Mouse (Mus musculus) heart, embryonic 16.5 days (tissue): Measurements from ENCODE around the gene Rfx4. TPM values are rescaled to one million over a fixed set of nuclear protein-coding genes. Genes with fewer than 3 reads are reported as not detected.

Source experiments
- ATAC-seq: fragments of 200-750 bp; cut with Nextera tagmentation; replicated peaks from 2 replicates; pipeline ENCODE4 v1.8.0; 2017; ENCODE audit warnings: moderate number of reproducible peaks; ENCODE audit not compliant: insufficient read depth, low FRiP score; ENCODE audit errors: extremely low read depth
- H3K27ac ChIP-seq: fragments of 300-500 bp; sonication (generic); 2 replicates; pipeline ENCODE4 v1.5.1; 2014; ENCODE audit warnings: mild to moderate bottlenecking, low read length, control low read depth, moderate library complexity
- H3K27me3 ChIP-seq: fragments of 300-500 bp; sonication (generic); 2 replicates; pipeline ENCODE4 v1.6.1; 2014; ENCODE audit warnings: low read length, mixed read lengths; ENCODE audit not compliant: control insufficient read depth, insufficient read depth
- H3K36me3 ChIP-seq: fragments of 300-500 bp; sonication (generic); 2 replicates; pipeline ENCODE4 v1.6.1; 2014; ENCODE audit not compliant: control insufficient read depth, insufficient read depth
- H3K4me1 ChIP-seq: fragments of 300-500 bp; sonication (generic); 2 replicates; pipeline ENCODE4 v1.6.1; 2014; ENCODE audit warnings: low read length, mixed read lengths; ENCODE audit not compliant: control insufficient read depth, insufficient read depth
- H3K4me2 ChIP-seq: fragments of 300-500 bp; sonication (generic); 2 replicates; pipeline ENCODE4 v1.6.1; 2014; ENCODE audit warnings: low read depth, mild to moderate bottlenecking, control low read depth, low read length
- H3K4me3 ChIP-seq: fragments of 300-500 bp; sonication (generic); 2 replicates; pipeline ENCODE4 v1.5.1; 2014; ENCODE audit warnings: mild to moderate bottlenecking, control low read depth, low read length
- H3K9ac ChIP-seq: fragments of 300-500 bp; sonication (generic); 2 replicates; pipeline ENCODE4 v1.6.1; 2014; ENCODE audit warnings: low read length, control low read depth
- H3K9me3 ChIP-seq: fragments of 300-500 bp; sonication (generic); replicated peaks from 2 replicates; pipeline ENCODE4 v1.6.1; 2016; ENCODE audit warnings: low read length; ENCODE audit not compliant: control insufficient read depth
- WGBS: fragments of 180-500 bp; shearing (Covaris S2); extraction: QIAGEN DNeasy Blood & Tissue Kit; methylation state at CpG from one replicate; pipeline ENCODE4 v1.1.7; 2014; 5-methylcytosine and 5-hydroxymethylcytosine counted together
- polyA plus RNA-seq: library from polyadenylated mRNA; unstranded; fragments of >200 nt; fragmentation: Nextera tagmentation; extraction: Ambion mirVana; gene quantifications from 2 replicates; pipeline ENCODE4 v1.2.1, GENCODE M21; 2015

The Rfx4 gene
- polyA plus RNA-seq, result 0.04 TPM in 1 of 2 replicates, not detected in the other

DNA sequence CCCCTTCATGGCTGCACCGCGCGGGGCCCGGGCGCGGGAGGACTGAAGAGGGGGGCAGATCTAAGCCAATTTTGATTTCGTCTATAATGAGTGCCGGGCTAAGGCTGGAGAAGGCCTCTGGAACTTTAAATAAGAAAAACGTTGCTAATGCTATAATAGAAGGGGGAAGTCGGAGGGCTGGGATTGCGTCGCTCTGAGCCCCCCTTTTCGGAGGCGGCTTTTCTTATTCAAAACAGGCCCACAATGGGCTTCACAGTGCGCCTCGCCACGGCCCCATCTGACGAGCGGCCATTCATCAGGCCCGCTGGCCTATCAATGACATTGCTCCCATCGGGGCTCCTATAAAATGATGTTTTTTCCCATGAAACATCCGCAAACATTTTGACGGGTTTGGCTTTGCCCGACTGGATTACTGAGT is at the start of gene Rfx4:
Rfx4 (plus strand) TSS at position 277 of the 418 bp plus-strand sequence.
- Histone ChIP-seq H3K9me3 (no peaks in the 10 kb centered on the region), H3K9ac (no peak within 1 kb of the TSS), H3K27me3 (peaks cover 90% of the 10 kb centered on the region), H3K36me3 (no peaks in the 10 kb centered on the region), H3K27ac (no peak within 1 kb of the TSS), H3K4me3 (peak within 1 kb of the TSS; percentile 45), H3K4me1 (peaks cover 31% of the 10 kb centered on the region), H3K4me2 (peak within 1 kb of the TSS; percentile 65)
- no peak for ATAC-seq
- 1% methylated on average over 24 of the region's 24 CpGs for WGBS

GRCm38 (mm10) chr10:84706543-84706942 is 49.3 kb upstream of the Rfx4 start:
- Histone ChIP-seq H3K27me3 (no peaks in the 10 kb centered on the region), H3K4me1 (peaks cover 16% of the 10 kb centered on the region), H3K9ac (no peak overlapping the region), H3K9me3 (no peaks in the 10 kb centered on the region), H3K36me3 (peaks cover 10% of the 10 kb centered on the region; the same call in 1 of the 2 replicates), H3K27ac (no peak overlapping the region; the same call in 1 of the 2 replicates), H3K4me3 (no peak overlapping the region), H3K4me2 (no peak overlapping the region)
- 60% methylated on average over 8 of the region's 8 CpGs for WGBS
- ATAC-seq, result no peak

DNA sequence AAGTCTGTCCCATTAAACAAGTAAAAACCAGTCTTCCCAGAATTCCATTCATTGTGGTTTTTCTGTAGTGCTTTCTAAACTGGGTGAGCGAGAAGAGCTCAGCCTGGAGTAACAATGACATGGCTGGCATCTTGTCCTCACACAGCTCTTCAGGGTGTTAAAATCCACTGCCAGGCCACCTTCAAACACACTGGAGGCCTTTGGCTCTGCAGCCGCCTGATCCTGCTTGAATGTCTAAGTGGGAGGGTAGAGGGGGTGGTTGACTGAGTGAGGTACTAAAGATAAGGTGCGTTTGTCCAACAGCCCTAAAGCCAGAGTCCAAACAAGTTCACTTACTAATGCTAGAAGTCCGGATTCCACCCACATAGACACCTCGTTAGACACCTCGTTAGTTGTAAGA is 48.6 kb upstream of the Rfx4 start:
- Histone ChIP-seq H3K27me3 (no peaks in the 10 kb centered on the region), H3K4me2 (no peak overlapping the region)
- peak; percentile 67 for ATAC-seq

GRCm38 (mm10) chr10:84707752-84708530 is 47.9 kb upstream of the Rfx4 start:
- H3K36me3 ChIP-seq, result peaks cover 5% of the 10 kb centered on the region; the same call in 1 of the 2 replicates
- no peaks in the 10 kb centered on the region for H3K27me3 ChIP-seq
- ATAC-seq, result no peak
- peaks cover 26% of the 10 kb centered on the region for H3K4me1 ChIP-seq
- H3K9ac ChIP-seq, result no peak overlapping the region
- H3K9me3 ChIP-seq, result no peaks in the 10 kb centered on the region
- H3K4me3 ChIP-seq, result no peak overlapping the region
- H3K27ac ChIP-seq, result no peak overlapping the region
- no peak overlapping the region for H3K4me2 ChIP-seq
- 61% methylated on average over 14 of the region's 14 CpGs for WGBS

More for the DNA sequence above, 48.6 kb upstream of the Rfx4 start:
- Histone ChIP-seq H3K27ac (peak overlapping the region; percentile 62), H3K4me3 (no peak overlapping the region), H3K9ac (no peak overlapping the region), H3K36me3 (peaks cover 5% of the 10 kb centered on the region; the same call in 1 of the 2 replicates), H3K4me1 (peaks cover 19% of the 10 kb centered on the region), H3K9me3 (no peaks in the 10 kb centered on the region)
- WGBS, result 33% methylated on average over 6 of the region's 6 CpGs

DNA sequence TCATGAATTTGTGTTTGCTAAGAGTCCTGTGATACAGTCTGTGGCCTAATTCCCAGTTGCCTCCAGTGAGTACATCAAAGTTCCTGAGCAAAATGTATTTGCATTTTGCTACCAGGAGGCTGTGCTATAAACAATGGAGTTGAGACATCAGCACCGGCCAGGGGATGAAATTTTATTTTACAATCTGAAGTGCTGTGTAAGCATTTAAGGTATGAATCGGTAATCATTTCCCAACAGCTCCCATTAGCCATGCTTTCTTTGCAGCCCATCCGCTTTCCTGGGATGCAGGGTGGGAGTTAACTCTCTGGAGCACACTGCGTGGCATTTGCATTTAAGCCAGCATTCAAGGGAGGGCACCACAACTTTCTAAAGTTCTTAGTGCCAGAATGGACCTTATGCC is 45.7 kb upstream of the Rfx4 start:
- H3K27me3 ChIP-seq, result no peaks in the 10 kb centered on the region
- H3K36me3 ChIP-seq, result peaks cover 8% of the 10 kb centered on the region; the same call in 1 of the 2 replicates
- H3K9ac ChIP-seq, result no peak overlapping the region
- no peak overlapping the region for H3K27ac ChIP-seq
- ATAC-seq, result no peak
- 64% methylated on average over 4 of the region's 4 CpGs for WGBS
- H3K4me1 ChIP-seq, result peaks cover 31% of the 10 kb centered on the region
- H3K4me3 ChIP-seq, result no peak overlapping the region
- no peak overlapping the region for H3K4me2 ChIP-seq
- H3K9me3 ChIP-seq, result no peaks in the 10 kb centered on the region

- 65% methylated on average over 4 of the region's 4 CpGs for WGBS
- no peak for ATAC-seq
- Histone ChIP-seq H3K4me1 (peaks cover 28% of the 10 kb centered on the region), H3K36me3 (peaks cover 3% of the 10 kb centered on the region; the same call in 1 of the 2 replicates), H3K4me2 (no peak overlapping the region), H3K9ac (no peak overlapping the region), H3K27ac (no peak overlapping the region), H3K27me3 (no peaks in the 10 kb centered on the region), H3K4me3 (no peak overlapping the region), H3K9me3 (no peaks in the 10 kb centered on the region)
Measured at GRCm38 (mm10) chr10:84710827-84711226, 45.0 kb upstream of the Rfx4 start.

DNA sequence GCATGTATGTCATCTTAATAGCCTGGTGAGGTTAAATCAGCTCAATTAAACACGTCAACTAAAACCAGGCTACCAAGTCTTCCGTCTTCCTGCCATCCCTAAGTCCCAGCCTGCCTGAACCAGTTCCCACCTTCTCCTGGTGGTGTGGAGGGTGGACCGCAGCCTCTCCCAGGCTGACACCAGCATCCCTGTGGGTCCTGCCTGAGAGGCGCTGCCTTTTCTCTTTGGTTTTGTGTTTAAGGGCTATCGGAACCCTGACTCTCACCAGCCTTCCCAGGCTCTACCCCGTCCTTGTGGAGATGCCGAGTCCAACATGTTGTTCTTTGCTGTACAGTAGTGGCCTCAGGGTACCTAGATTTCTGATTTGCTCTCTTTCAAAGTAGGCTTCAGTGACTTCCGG is 44.4 kb upstream of the Rfx4 start:
- no peak overlapping the region for H3K4me3 ChIP-seq
- 87% methylated on average over 8 of the region's 8 CpGs for WGBS
- H3K36me3 ChIP-seq, result peaks cover 3% of the 10 kb centered on the region; the same call in 1 of the 2 replicates
- ATAC-seq, result no peak
- peaks cover 26% of the 10 kb centered on the region for H3K4me1 ChIP-seq
- H3K9me3 ChIP-seq, result no peaks in the 10 kb centered on the region
- H3K27ac ChIP-seq, result no peak overlapping the region
- H3K4me2 ChIP-seq, result no peak overlapping the region
- H3K9ac ChIP-seq, result no peak overlapping the region
- no peaks in the 10 kb centered on the region for H3K27me3 ChIP-seq

DNA sequence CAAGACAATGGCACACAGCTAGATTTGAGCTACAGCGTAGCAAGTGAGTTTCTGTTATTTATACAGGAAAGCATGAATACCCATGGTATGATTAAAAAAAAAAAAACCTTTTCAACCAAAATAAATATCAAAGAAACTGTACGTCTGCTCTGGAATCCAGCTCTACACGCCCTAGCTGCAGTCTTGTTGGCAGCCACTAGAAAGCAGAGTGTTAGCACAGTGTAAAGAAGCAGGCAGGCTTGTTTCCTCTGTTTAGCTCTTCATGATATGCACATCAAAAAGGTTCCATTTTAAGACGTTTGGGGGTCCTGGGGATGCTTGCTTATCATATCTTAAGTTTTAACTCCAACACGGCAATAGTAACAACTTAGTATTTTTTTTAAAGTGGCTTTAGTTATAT is 43.9 kb upstream of the Rfx4 start:
- Histone ChIP-seq H3K27me3 (no peaks in the 10 kb centered on the region), H3K4me3 (no peak overlapping the region), H3K4me2 (no peak overlapping the region), H3K4me1 (peaks cover 23% of the 10 kb centered on the region), H3K36me3 (peaks cover 3% of the 10 kb centered on the region; the same call in 1 of the 2 replicates), H3K27ac (no peak overlapping the region), H3K9ac (no peak overlapping the region), H3K9me3 (no peaks in the 10 kb centered on the region)
- WGBS, result 47% methylated on average over 5 of the region's 5 CpGs
- ATAC-seq, result no peak

DNA sequence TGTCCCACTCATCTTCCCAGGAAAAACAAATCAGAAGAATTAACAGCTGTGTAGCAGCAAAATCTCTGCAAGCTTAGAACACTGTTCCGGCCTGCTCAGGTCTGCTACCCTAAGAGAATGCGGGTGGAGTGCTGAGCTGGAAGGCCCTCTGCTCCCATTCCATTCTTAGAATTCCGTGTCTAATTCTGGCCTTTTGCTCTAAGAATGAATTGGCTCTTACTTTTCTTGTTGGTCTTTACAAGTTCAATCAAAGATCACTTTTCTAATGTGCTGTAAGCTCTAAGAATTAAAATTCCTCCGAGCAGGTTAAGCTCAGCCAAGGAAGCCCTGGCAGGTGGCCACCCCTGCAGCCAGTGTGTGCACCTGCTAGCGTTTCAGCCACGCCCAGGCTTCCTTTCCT is 43.3 kb upstream of the Rfx4 start:
- no peak overlapping the region for H3K4me2 ChIP-seq
- ATAC-seq, result 0 out of 2 replicates have a peak, but pooled peaks have one; percentile 37
- no peaks in the 10 kb centered on the region for H3K9me3 ChIP-seq
- WGBS, result 52% methylated on average over 6 of the region's 6 CpGs
- no peak overlapping the region for H3K9ac ChIP-seq
- peaks cover 18% of the 10 kb centered on the region for H3K4me1 ChIP-seq
- no peaks in the 10 kb centered on the region for H3K27me3 ChIP-seq
- H3K27ac ChIP-seq, result 0 out of 2 replicates have a peak overlapping the region, but pooled peaks have one; percentile 24
- H3K4me3 ChIP-seq, result no peak overlapping the region
- peaks cover 3% of the 10 kb centered on the region; the same call in 1 of the 2 replicates for H3K36me3 ChIP-seq
